Mouse (Mus musculus) ES-Bruce4 (cell line): Measurements from ENCODE around the gene Ins2. TPM values are rescaled to one million over a fixed set of nuclear protein-coding genes. Genes with fewer than 3 reads are reported as not detected.

ENCODE experiments used
- H3K27ac ChIP-seq: 2 replicates; pipeline ENCODE4 v1.5.1; 2012; ENCODE audit warnings: low read length, inconsistent platforms; ENCODE audit not compliant: insufficient read depth
- H3K27me3 ChIP-seq: 2 replicates; pipeline ENCODE4 v1.6.1; 2012; ENCODE audit warnings: mild to moderate bottlenecking, low read length, inconsistent platforms; ENCODE audit not compliant: control insufficient read depth, poor library complexity, insufficient read depth, severe bottlenecking
- H3K36me3 ChIP-seq: 2 replicates; pipeline ENCODE4 v1.6.1; 2012; ENCODE audit warnings: inconsistent platforms, mild to moderate bottlenecking, low read length, moderate library complexity; ENCODE audit not compliant: control insufficient read depth, poor library complexity, insufficient read depth, severe bottlenecking
- H3K4me1 ChIP-seq: one replicate; pipeline ENCODE4 v1.8.1; 2011; ENCODE audit warnings: low read length; ENCODE audit not compliant: control insufficient read depth, insufficient read depth
- H3K4me3 ChIP-seq: 2 replicates; pipeline ENCODE4 v1.5.1; 2011; ENCODE audit warnings: low read depth, mild to moderate bottlenecking, low read length
- H3K9ac ChIP-seq: 2 replicates; pipeline ENCODE4 v1.6.1; 2012; ENCODE audit warnings: low read depth, mild to moderate bottlenecking, inconsistent platforms; ENCODE audit not compliant: poor library complexity, severe bottlenecking
- H3K9me3 ChIP-seq: replicated peaks from 2 replicates; pipeline ENCODE4 v1.6.1; 2012; ENCODE audit warnings: mild to moderate bottlenecking, low read length, inconsistent platforms; ENCODE audit not compliant: control insufficient read depth, poor library complexity, insufficient read depth, severe bottlenecking
- CTCF ChIP-seq: IDR thresholded peaks from one replicate; pipeline ENCODE4 v1.8.1; 2011; ENCODE audit warnings: low read depth, low read length
- EP300 ChIP-seq: IDR thresholded peaks from 2 replicates; pipeline ENCODE4 v1.6.1; 2011; ENCODE audit warnings: low read depth, low read length; ENCODE audit not compliant: insufficient read depth
- POLR2A ChIP-seq: IDR thresholded peaks from one replicate; pipeline ENCODE4 v1.8.1; 2011; ENCODE audit warnings: low read length; ENCODE audit not compliant: insufficient read depth
- polyA plus RNA-seq: library from polyadenylated mRNA; stranded (reverse); fragments of >200 nt; gene quantifications from 2 replicates; pipeline ENCODE4 v1.2.4, GENCODE M21; 2011; ENCODE audit warnings: low read depth; ENCODE audit not compliant: missing spikeins, insufficient read depth, insufficient read length

Ins2 gene
- polyA plus RNA-seq, result not detected in 2 replicates

GRCm38 (mm10) chr7:142743281-142743680, at the start of gene Ins2:
TSS of gene Ins2 (minus strand) at chr7:142743381.
- Histone ChIP-seq H3K4me1 (no peaks in the 10 kb centered on the region), H3K9me3 (peaks cover 3% of the 10 kb centered on the region; the same call in 1 of the 2 replicates), H3K27me3 (no peaks in the 10 kb centered on the region), H3K9ac (no peak within 1 kb of the TSS), H3K27ac (no peak within 1 kb of the TSS), H3K36me3 (no peaks in the 10 kb centered on the region), H3K4me3 (no peak within 1 kb of the TSS)
- TF ChIP-seq CTCF (no peak), EP300 (no peak), POLR2A (no peak)

GRCm38 (mm10) chr7:142792650-142793275, 49.6 kb upstream of the Ins2 start:
- no peak for TF ChIP-seq POLR2A
- no peak for TF ChIP-seq EP300
- no peak for TF ChIP-seq CTCF
- H3K9ac ChIP-seq, result no peak overlapping the region
- no peak overlapping the region for H3K27ac ChIP-seq
- no peaks in the 10 kb centered on the region for H3K4me1 ChIP-seq
- H3K4me3 ChIP-seq, result no peak overlapping the region
- no peaks in the 10 kb centered on the region for H3K9me3 ChIP-seq
- no peaks in the 10 kb centered on the region for H3K27me3 ChIP-seq
- H3K36me3 ChIP-seq, result no peaks in the 10 kb centered on the region

GRCm38 (mm10) chr7:142789667-142790066, 46.5 kb upstream of the Ins2 start:
- Histone ChIP-seq H3K4me3 (no peak overlapping the region), H3K27me3 (no peaks in the 10 kb centered on the region), H3K9me3 (no peaks in the 10 kb centered on the region), H3K4me1 (no peaks in the 10 kb centered on the region), H3K9ac (no peak overlapping the region), H3K36me3 (no peaks in the 10 kb centered on the region), H3K27ac (no peak overlapping the region)
- TF ChIP-seq CTCF, result no peak
- no peak for TF ChIP-seq EP300
- TF ChIP-seq POLR2A, result no peak

GRCm38 (mm10) chr7:142737772-142738171, 5.4 kb downstream of the Ins2 start:
- Histone ChIP-seq H3K9ac (no peak overlapping the region), H3K36me3 (no peaks in the 10 kb centered on the region), H3K4me3 (no peak overlapping the region), H3K9me3 (no peaks in the 10 kb centered on the region), H3K4me1 (no peaks in the 10 kb centered on the region), H3K27me3 (no peaks in the 10 kb centered on the region; the same call in 1 of the 2 replicates), H3K27ac (no peak overlapping the region)
- TF ChIP-seq POLR2A, result no peak
- no peak for TF ChIP-seq CTCF
- TF ChIP-seq EP300, result no peak

- H3K9ac ChIP-seq, result no peak overlapping the region
- no peaks in the 10 kb centered on the region for H3K36me3 ChIP-seq
- TF ChIP-seq EP300 (no peak), CTCF (no peak), POLR2A (no peak)
- no peaks in the 10 kb centered on the region for H3K4me1 ChIP-seq
- no peaks in the 10 kb centered on the region for H3K9me3 ChIP-seq
- H3K27me3 ChIP-seq, result no peaks in the 10 kb centered on the region; the same call in 1 of the 2 replicates
- H3K27ac ChIP-seq, result no peak overlapping the region
- no peak overlapping the region for H3K4me3 ChIP-seq
Measured at GRCm38 (mm10) chr7:142736943-142737490, 6.2 kb downstream of the Ins2 start.

- Histone ChIP-seq H3K27ac (no peak overlapping the region), H3K9ac (no peak overlapping the region), H3K4me3 (no peak overlapping the region), H3K4me1 (no peaks in the 10 kb centered on the region), H3K36me3 (no peaks in the 10 kb centered on the region), H3K27me3 (no peaks in the 10 kb centered on the region), H3K9me3 (no peaks in the 10 kb centered on the region)
- TF ChIP-seq EP300 (no peak), POLR2A (no peak), CTCF (no peak)
Measured at GRCm38 (mm10) chr7:142725973-142726372, 17.2 kb downstream of the Ins2 start.
